Mouse (Mus musculus): ENCODE measurements at regions not wholly inside any gene's neighbourhood (a gene's known extent, or its start where the extent isn't known, plus 50 kb on each side); places are given as distances from the start of the nearest gene placed in this dataset.

- TF ChIP-seq CTCF (IDR thresholded peaks at IDR 0.05; ENCODE audit: low read depth) (no peak), EP300 (optimal IDR thresholded peaks at IDR 0.05) (no peak)
Observed at GRCm38 (mm10) chr10:84249346-84249745, 191.1 kb downstream of the Nuak1 start.
